Mouse (Mus musculus) limb, embryonic 14.5 days (tissue): ENCODE data around the gene Kdm2b. TPM values are rescaled to one million over a fixed set of nuclear protein-coding genes. Genes with fewer than 3 reads are reported as not detected.

Experiments used
- ATAC-seq: fragments of 200-750 bp; cut with Nextera tagmentation; 2 replicates; pipeline ENCODE4 v1.8.0; 2017; ENCODE audit warnings: low read depth, moderate number of reproducible peaks, moderate TSS enrichment; ENCODE audit not compliant: low FRiP score
- DNase-seq: peaks from one replicate; pipeline ENCODE4 v3.0.0-alpha.2; 2015; ENCODE audit warnings: low spot score
- H3K27ac ChIP-seq: fragments of 300-500 bp; sonication (generic); replicated peaks from 2 replicates; pipeline ENCODE4 v1.5.1; 2014; ENCODE audit warnings: low read depth, mild to moderate bottlenecking, low read length, moderate library complexity, mixed read lengths
- H3K27me3 ChIP-seq: fragments of 300-500 bp; sonication (generic); 2 replicates; pipeline ENCODE4 v1.6.1; 2014; ENCODE audit warnings: low read length, mixed read lengths; ENCODE audit not compliant: control insufficient read depth, insufficient read depth
- H3K36me3 ChIP-seq: fragments of 300-500 bp; sonication (generic); 2 replicates; pipeline ENCODE4 v1.6.1; 2014; ENCODE audit warnings: mild to moderate bottlenecking, low read length, moderate library complexity, mixed read lengths; ENCODE audit not compliant: control insufficient read depth, insufficient read depth
- H3K4me1 ChIP-seq: fragments of 300-500 bp; sonication (generic); 2 replicates; pipeline ENCODE4 v1.6.1; 2014; ENCODE audit warnings: antibody characterized with exemption, low read length, mixed read lengths; ENCODE audit not compliant: control insufficient read depth, insufficient read depth
- H3K4me2 ChIP-seq: fragments of 300-500 bp; sonication (generic); replicated peaks from 2 replicates; pipeline ENCODE4 v1.6.1; 2014; ENCODE audit warnings: low read depth, mild to moderate bottlenecking, low read length, moderate library complexity; ENCODE audit not compliant: severe bottlenecking
- H3K4me3 ChIP-seq: fragments of 300-500 bp; sonication (generic); replicated peaks from 2 replicates; pipeline ENCODE4 v1.5.1; 2014; ENCODE audit warnings: low read length
- H3K9ac ChIP-seq: fragments of 300-500 bp; sonication (generic); 2 replicates; pipeline ENCODE4 v1.6.1; 2014; ENCODE audit warnings: mild to moderate bottlenecking, low read depth, low read length, moderate library complexity; ENCODE audit not compliant: severe bottlenecking
- H3K9me3 ChIP-seq: fragments of 300-500 bp; sonication (generic); 2 replicates; pipeline ENCODE4 v1.6.1; 2016; ENCODE audit warnings: low read length; ENCODE audit not compliant: control insufficient read depth
- POLR2A ChIP-seq: fragments of 200-500 bp; IDR thresholded peaks from 2 replicates; pipeline ENCODE4 v1.8.0; 2012; ENCODE audit warnings: inconsistent platforms, mild to moderate bottlenecking, moderate library complexity, borderline replicate concordance; ENCODE audit not compliant: insufficient read depth, insufficient read length; ENCODE audit errors: extremely low read depth
- WGBS: fragments of 180-500 bp; shearing (Covaris S2); extraction: QIAGEN DNeasy Blood & Tissue Kit; methylation state at CpG from one replicate; pipeline ENCODE4 v1.1.7; 2014; 5-methylcytosine and 5-hydroxymethylcytosine counted together
- polyA plus RNA-seq, 2 experiments: library from polyadenylated mRNA; depleted of rRNA in 1 of 2; stranded (reverse) in 1 of 2; unstranded in 1 of 2; fragments of >200 nt; fragmentation: Nextera tagmentation in 1 of 2; extraction: Ambion mirVana in 1 of 2; gene quantifications; 2 replicates each; pipeline versions ENCODE4 v1.2.1 to v1.2.3; 2012 to 2014

Kdm2b gene
- polyA plus RNA-seq, 2 experiments, result 37.0 to 40.9 TPM

- H3K9ac ChIP-seq, result no peak overlapping the region
- no peaks in the 10 kb centered on the region for H3K4me1 ChIP-seq
- H3K4me2 ChIP-seq, result no peak overlapping the region
- no peaks in the 10 kb centered on the region for H3K27me3 ChIP-seq
- WGBS, result 83% methylated on average over 6 of the region's 6 CpGs
- ATAC-seq (no peak), DNase-seq (no peak)
- H3K36me3 ChIP-seq, result peaks cover 15% of the 10 kb centered on the region
- no peaks in the 10 kb centered on the region for H3K9me3 ChIP-seq
- no peak overlapping the region for H3K4me3 ChIP-seq
- no peak overlapping the region for H3K27ac ChIP-seq
- no peak for TF ChIP-seq POLR2A
Measured at GRCm38 (mm10) chr5:122937031-122937430, 52.6 kb downstream of the Kdm2b start.

- no peak overlapping the region for H3K27ac ChIP-seq
- 88% methylated on average over 4 of the region's 4 CpGs for WGBS
- no peaks in the 10 kb centered on the region for H3K27me3 ChIP-seq
- no peak for DNase-seq
- H3K4me1 ChIP-seq, result no peaks in the 10 kb centered on the region
- no peaks in the 10 kb centered on the region for H3K9me3 ChIP-seq
- no peak overlapping the region for H3K9ac ChIP-seq
- peaks cover 19% of the 10 kb centered on the region for H3K36me3 ChIP-seq
- no peak overlapping the region for H3K4me2 ChIP-seq
- no peak for ATAC-seq
- no peak for TF ChIP-seq POLR2A
- no peak overlapping the region for H3K4me3 ChIP-seq
Measured at GRCm38 (mm10) chr5:122935810-122936209, 53.8 kb downstream of the Kdm2b start.

GRCm38 (mm10) chr5:122930991-122931390, 58.6 kb downstream of the Kdm2b start:
- WGBS, result 82% methylated on average over 7 of the region's 7 CpGs
- Histone ChIP-seq H3K27me3 (no peaks in the 10 kb centered on the region), H3K4me1 (peaks cover 12% of the 10 kb centered on the region), H3K36me3 (peaks cover 16% of the 10 kb centered on the region), H3K4me2 (no peak overlapping the region), H3K9me3 (no peaks in the 10 kb centered on the region), H3K4me3 (no peak overlapping the region), H3K9ac (no peak overlapping the region), H3K27ac (no peak overlapping the region)
- ATAC-seq, result no peak
- DNase-seq, result no peak
- TF ChIP-seq POLR2A, result no peak

DNA sequence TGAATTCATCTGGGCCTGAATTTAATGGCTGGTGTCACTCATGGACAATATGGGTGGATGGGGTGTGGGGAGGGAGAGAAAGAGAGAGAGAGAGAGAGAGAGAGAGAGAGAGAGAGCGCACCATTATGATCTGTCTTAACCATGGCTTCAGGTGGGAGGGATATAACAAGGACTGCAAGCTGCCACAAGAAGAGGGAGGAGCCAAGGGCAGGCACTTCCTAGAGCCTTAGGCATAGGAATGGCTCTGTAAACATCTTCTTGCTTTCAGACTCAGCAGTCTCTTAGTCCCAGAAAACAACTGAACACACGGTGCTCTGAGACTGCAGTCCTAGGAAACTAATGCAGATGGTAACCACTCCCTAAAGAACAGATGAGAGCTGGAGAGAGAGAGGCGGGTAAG, 61.3 kb downstream of the Kdm2b start:
- no peaks in the 10 kb centered on the region for H3K9me3 ChIP-seq
- no peak overlapping the region for H3K4me2 ChIP-seq
- DNase-seq (no peak), ATAC-seq (no peak)
- peaks cover 15% of the 10 kb centered on the region for H3K4me1 ChIP-seq
- no peaks in the 10 kb centered on the region for H3K27me3 ChIP-seq
- no peak for TF ChIP-seq POLR2A
- H3K27ac ChIP-seq, result no peak overlapping the region
- no peak overlapping the region for H3K4me3 ChIP-seq
- peaks cover 14% of the 10 kb centered on the region for H3K36me3 ChIP-seq
- 58% methylated on average over 3 of the region's 3 CpGs for WGBS
- no peak overlapping the region for H3K9ac ChIP-seq

DNA sequence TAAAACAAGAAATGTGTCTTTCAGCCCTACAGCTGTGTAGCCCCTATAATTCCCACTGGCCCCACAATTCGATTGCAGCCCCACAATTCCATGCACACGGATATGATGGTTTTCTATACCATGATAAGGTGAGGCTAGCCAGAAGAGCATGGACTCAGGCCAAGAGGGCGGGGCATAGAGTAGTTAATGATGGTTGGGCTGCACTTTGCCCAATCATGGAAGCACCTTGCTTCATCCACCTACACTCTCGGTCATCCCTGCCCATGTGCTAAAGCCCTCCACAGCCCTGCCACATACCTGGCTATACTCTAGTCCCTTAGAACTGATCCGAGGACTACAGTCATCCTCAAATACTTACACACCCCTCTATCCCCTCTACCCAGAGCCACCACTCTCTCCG, 61.9 kb downstream of the Kdm2b start:
- H3K4me3 ChIP-seq, result no peak overlapping the region
- H3K4me2 ChIP-seq, result no peak overlapping the region
- H3K27ac ChIP-seq, result no peak overlapping the region
- no peak overlapping the region for H3K9ac ChIP-seq
- no peaks in the 10 kb centered on the region for H3K27me3 ChIP-seq
- H3K36me3 ChIP-seq, result peaks cover 10% of the 10 kb centered on the region
- TF ChIP-seq POLR2A, result no peak
- H3K9me3 ChIP-seq, result no peaks in the 10 kb centered on the region
- DNase-seq (no peak), ATAC-seq (no peak)
- H3K4me1 ChIP-seq, result peaks cover 15% of the 10 kb centered on the region
- 78% methylated on average over 6 of the region's 6 CpGs for WGBS

GRCm38 (mm10) chr5:122927092-122927491, 62.5 kb downstream of the Kdm2b start:
- no peak overlapping the region for H3K9ac ChIP-seq
- no peak for DNase-seq
- peaks cover 15% of the 10 kb centered on the region for H3K4me1 ChIP-seq
- peaks cover 4% of the 10 kb centered on the region; the same call in 1 of the 2 replicates for H3K36me3 ChIP-seq
- no peak for TF ChIP-seq POLR2A
- no peak overlapping the region for H3K4me2 ChIP-seq
- ATAC-seq, result no peak; the same call in 1 of the 2 replicates
- no peaks in the 10 kb centered on the region for H3K9me3 ChIP-seq
- H3K27ac ChIP-seq, result no peak overlapping the region
- no peaks in the 10 kb centered on the region for H3K27me3 ChIP-seq
- no peak overlapping the region for H3K4me3 ChIP-seq
- 83% methylated on average over 8 of the region's 8 CpGs for WGBS
